Mouse (Mus musculus) left cerebral cortex, adult 2 months (tissue): ENCODE data around the gene Mogat2. TPM values are rescaled to one million over a fixed set of nuclear protein-coding genes. Genes with fewer than 3 reads are reported as not detected.

Source experiments
- DNase-seq, 2 experiments: peaks; one replicate each; pipeline ENCODE4 v3.0.0; 2021 to 2022; ENCODE audit warnings: low spot score in 2 of 2, mixed read lengths in 1 of 2; ENCODE audit errors: extremely low spot score in 1 of 2
- H3K27ac ChIP-seq: fragments of 200-600 bp; 2 replicates; pipeline ENCODE4 v1.8.1; 2022
- H3K4me3 ChIP-seq: fragments of 200-600 bp; 2 replicates; pipeline ENCODE4 v1.8.1; 2022
- CTCF ChIP-seq: fragments of 200-600 bp; IDR thresholded peaks from 2 replicates; pipeline ENCODE4 v1.8.1; 2022; ENCODE audit warnings: antibody characterized with exemption, mild to moderate bottlenecking, moderate library complexity
- intact Hi-C: fragments of 180-260 bp; cut with DNase I; formaldehyde crosslinking; loops from one replicate; pipeline ENCODE4 v1.15.1; 2025
- total RNA-seq, 2 experiments: library from RNA; stranded (reverse); gene quantifications; 2 replicates each; pipeline ENCODE4 v1.2.3; 2021

Gene Mogat2
- total RNA-seq, 2 experiments from 2014 or later = not detected

DNA sequence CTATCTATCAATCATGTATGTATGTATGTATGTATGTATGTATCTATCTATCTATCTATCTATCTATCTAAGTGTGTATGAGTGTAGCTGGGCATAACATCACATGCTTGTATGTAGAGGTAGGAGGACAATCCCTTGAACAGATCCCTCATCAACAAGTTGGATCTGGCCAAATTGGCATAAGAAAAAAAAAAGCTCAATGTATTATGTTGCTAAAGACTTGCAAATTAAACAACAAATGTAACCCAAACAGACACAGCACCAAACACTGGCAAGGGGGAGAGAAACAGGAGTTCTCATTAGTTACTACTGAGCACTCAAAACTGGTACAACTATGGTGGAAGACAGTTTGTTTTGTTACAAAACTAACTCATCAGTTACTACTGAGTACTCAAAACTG lies 26.2 kb upstream of the Mogat2 start:
- intact Hi-C loops = loop anchor here (10.0 kb wide), 1 partner anchor 200 kb away; the partner anchor contains the start of gene Klhl35
- Histone ChIP-seq H3K4me3 (no peak overlapping the region), H3K27ac (no peak overlapping the region)
- no peak for DNase-seq
- no peak for TF ChIP-seq CTCF

DNA sequence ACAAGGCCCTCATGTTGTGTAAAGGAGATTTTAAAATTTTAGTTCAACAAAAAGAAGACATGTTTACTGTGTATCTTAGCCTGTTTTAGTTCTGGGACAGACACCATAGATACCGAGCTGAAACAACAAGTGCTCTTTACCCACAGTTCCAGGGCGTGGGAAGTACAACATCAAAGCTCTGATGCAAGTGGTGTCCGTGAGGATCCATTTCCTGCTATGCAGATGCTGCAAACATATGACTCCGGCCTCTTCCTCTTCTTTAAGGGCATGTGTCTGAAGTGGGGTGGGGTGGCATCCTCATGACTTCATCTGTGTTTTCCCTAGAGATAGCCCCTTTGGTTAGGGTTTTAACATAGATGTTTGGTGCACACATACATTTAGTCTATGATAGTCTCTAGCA lies 25.1 kb upstream of the Mogat2 start:
- intact Hi-C loops = loop anchor here (10.0 kb wide), 1 partner anchor 201 kb away; the partner anchor contains the start of gene Klhl35
- Histone ChIP-seq H3K4me3 (no peak overlapping the region), H3K27ac (no peak overlapping the region)
- DNase-seq = no peak
- no peak for TF ChIP-seq CTCF

DNA sequence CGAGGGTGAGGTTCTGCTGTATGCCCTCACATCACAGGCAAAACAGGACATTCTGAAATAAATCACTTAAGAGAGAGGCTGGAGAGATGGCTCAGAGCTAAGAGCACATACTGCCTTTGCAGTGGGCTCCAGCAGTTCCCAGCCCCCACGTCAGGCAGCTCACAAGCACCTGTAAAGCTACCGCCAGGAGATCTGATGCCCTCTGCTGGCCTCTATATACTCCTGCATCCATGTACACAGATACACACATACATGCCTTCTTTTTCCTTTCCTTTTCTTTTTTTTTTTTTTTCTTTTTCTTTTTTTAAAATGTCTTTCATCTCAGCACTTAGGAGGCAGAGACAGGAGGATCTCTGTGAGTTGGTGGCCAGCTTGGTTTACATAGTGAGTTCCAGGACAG lies 23.5 kb upstream of the Mogat2 start:
- intact Hi-C loops = loop anchor here (10.0 kb wide), 1 partner anchor 203 kb away; the partner anchor contains the start of gene Klhl35
- Histone ChIP-seq H3K4me3 (no peak overlapping the region), H3K27ac (no peak overlapping the region)
- peak; percentile 13 for TF ChIP-seq CTCF
- no peak for DNase-seq

DNA sequence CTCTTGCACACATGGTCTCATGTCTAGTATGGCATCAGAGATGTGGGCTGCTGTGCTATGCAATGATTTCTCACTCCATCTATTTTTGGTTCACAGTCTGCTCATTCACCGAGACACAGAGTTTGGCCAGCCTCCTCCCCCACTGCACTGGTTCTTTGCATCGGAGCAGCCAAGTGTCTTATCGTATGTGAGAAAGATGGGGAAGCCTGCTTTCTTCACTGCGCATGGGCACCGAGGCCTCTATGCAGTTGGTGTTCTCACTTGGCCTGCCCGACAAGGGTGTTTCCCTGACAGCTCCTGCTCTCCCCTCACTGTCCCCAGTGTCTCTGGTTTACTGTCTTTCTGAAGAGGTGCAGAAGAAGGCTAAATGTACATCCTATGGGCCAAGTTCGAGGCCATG lies 16.6 kb upstream of the Mogat2 start:
- H3K27ac ChIP-seq = peak overlapping the region; percentile 79
- intact Hi-C loops = no loop called here
- TF ChIP-seq CTCF = no peak
- H3K4me3 ChIP-seq = no peak overlapping the region
- peak; percentile 41 to 64 for DNase-seq

DNA sequence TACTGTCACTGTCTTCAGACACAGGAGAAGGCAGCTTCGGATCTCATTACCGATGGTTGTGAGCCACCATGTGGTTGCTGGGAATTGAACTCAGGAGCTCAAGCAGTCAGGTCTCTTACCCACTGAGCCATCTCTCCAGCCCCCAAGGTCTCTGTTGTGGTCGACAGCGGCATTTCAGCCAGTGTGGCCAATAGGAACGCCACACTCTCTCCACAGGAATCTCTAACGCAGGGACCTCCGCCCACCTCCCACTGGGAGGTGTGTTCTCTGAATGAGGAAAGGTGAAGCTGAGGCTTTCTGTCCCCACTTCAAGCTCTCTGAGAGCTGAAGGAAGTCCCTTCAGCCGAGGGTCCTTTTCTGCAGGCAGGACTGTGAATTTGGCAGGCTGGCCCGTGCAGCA lies 12.0 kb upstream of the Mogat2 start:
- intact Hi-C loops = no loop called here
- Histone ChIP-seq H3K4me3 (no peak overlapping the region), H3K27ac (no peak overlapping the region)
- no peak for DNase-seq
- TF ChIP-seq CTCF = no peak

DNA sequence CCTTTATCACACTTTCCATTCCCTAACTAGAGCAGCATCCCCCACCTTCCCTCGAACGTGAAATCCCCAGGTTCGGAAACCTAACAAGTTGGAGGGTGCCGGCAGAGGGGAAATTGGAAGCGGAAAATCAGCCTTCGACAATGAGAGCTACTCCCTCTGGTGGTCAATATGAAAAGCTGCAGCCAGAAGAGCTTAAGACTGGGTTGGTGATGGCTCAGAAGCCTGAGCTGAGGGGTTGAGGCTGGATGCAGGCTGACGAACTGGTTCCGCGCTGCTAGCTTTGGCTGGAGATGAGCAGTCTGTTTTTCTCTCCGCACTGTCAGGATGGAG lies 11.1 kb upstream of the Mogat2 start:
- peak overlapping the region; percentile 23 for H3K4me3 ChIP-seq
- intact Hi-C loops = loop anchor here (2.0 kb wide), 2 partner anchors 19 to 67 kb away; partner anchors contain the start of gene Dgat2
- peak; percentile 93 for TF ChIP-seq CTCF
- H3K27ac ChIP-seq = no peak overlapping the region
- DNase-seq = peak; percentile 24 to 43

DNA sequence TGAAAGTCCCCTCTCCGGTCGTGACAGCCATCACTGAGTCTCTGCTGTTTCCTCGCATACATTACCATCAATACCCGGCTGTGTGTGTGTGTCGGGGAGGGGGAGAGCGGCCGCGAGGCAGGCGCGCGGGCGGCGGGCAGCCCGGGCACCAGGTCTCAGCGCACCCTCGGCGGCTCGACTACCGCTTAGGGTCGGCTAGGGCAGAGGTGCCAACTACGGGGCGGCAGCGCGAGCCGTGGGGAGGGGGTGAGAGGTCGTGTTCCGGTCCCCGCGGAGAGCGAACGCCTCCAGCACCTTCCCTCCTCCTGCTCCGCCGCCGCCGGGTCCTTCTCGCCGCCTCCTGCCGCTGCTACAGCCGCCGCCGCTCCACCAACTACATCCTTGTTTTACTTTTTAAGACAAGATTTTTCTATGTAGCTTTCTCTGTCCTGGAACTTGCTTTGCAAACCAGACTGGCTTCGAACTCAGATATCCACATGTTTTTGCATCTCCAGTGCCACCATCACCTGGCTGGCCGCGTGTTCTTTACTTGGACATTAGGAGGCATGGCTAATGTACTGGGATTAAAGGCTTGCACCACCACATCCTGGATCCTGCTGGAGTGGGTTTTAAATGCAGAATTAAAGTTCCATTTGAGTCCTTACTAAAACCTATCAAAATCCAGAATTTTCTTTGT lies 10.6 kb upstream of the Mogat2 start:
- TF ChIP-seq CTCF = no peak
- Histone ChIP-seq H3K27ac (no peak overlapping the region), H3K4me3 (peak overlapping the region; percentile 23)
- no peak for DNase-seq
- intact Hi-C loops = loop anchor here (2.0 kb wide), 2 partner anchors 20 to 66 kb away; partner anchors contain the start of gene Dgat2

DNA sequence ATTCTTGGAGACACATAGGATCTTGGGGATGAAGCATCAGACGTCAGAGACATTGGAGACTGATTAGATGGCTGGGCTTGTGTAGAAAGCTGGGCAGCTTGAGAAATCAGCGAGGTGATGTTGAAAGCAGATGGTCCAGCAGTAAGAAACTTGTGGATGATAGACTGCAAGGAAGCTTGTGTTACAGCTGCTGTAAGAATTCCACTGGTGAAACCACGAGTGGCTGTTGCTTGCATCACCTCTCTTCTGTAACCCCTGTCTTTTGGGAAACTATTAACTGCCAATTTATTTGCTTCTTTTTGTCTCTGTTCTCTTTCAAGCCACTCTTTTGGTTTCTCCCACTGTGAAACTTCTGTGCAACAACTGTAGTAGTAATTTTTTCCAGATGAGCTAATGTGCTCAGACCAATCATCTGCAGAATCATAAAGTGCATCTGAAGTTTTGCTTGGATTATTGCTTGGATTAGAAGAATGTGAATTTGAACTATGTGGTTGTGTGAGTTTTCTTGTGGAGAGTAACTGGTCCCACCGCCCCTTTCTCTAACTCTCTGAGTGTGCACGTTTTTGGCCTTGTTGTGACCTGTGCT lies 9.8 kb upstream of the Mogat2 start:
- H3K27ac ChIP-seq = no peak overlapping the region
- no peak overlapping the region for H3K4me3 ChIP-seq
- intact Hi-C loops = loop anchor here (2.0 kb wide), 2 partner anchors 21 to 65 kb away; partner anchors contain the start of gene Dgat2
- TF ChIP-seq CTCF = no peak
- DNase-seq = no peak

DNA sequence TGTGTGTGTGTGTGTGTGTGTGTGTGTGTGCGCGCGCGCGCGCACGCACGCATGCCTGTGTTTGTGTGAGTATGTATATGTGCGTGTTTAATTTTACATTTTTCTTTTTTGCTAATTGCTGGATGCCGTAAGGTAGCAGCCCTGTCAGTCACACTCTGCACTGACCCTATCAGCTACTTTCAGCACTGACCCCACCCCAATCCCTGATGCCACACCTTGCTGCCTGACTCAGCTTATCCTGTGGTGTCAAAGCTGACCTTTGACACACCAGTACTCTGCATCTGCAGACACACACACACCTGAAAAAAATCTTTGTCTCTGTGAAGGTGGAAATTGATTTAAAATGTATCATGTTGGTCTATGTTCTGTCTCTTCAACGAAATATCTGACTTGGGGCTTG lies 3.7 kb upstream of the Mogat2 start:
- Histone ChIP-seq H3K4me3 (no peak overlapping the region), H3K27ac (no peak overlapping the region)
- intact Hi-C loops = no loop called here
- DNase-seq = no peak
- no peak for TF ChIP-seq CTCF

DNA sequence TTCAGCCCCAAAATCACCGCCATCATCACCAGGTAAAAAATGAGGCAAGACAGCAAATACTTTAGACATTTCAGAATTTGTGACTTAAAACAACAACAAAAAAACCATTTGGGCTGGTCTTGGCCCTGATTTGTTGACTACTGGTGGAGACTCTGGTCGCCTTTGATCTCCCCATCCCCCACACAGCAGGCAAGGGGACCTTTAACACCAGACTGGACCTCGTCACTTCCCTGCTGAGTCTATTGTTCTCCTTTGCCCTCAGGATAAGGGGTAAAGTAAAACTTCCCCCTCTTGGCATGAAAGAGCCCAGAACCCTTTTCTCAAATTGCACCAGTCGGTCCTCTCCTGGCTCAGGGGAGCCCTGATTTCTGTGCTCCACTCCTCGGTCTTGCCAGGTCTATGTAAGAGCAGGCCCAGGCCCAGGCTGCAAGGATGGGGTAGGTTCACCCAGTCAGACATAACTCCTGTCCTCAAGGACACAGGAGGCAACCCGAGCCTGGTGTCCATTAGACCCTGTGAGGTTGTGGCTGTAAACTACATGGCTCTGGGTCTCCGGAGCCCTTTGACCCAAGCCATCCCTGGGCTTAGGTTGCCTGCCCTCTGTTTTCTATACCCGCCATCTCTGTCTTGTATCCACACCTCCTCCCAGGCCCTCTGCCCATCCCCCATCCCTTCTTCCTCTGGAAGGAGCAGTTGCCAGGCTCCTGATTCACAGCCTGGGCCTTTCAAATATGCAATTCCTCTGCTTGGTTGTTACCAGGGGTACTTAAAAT lies 1.3 kb downstream of the Mogat2 start:
- no peak for TF ChIP-seq CTCF
- H3K4me3 ChIP-seq = no peak overlapping the region
- H3K27ac ChIP-seq = no peak overlapping the region
- DNase-seq = no peak
- intact Hi-C loops = no loop called here

DNA sequence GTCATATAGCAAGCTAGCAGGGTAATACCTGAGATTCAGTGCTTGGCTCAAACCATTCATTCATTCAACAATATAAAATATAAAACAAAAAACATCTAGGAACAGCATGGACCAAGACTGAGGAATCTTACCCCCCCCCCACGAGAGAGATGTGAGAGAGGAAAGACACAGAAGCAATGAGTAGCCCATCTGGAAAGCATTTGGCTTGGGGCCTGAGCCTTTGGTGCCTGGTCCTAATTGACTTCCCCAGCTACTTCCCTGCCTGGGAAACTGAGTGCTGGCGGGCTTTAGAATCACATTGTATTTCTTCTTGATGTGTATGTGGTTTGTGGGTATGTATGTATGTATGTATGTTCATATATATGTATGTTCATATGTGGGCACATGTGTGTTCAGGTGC lies 2.8 kb downstream of the Mogat2 start:
- no peak for TF ChIP-seq CTCF
- no peak overlapping the region for H3K27ac ChIP-seq
- intact Hi-C loops = no loop called here
- H3K4me3 ChIP-seq = no peak overlapping the region
- DNase-seq = no peak

DNA sequence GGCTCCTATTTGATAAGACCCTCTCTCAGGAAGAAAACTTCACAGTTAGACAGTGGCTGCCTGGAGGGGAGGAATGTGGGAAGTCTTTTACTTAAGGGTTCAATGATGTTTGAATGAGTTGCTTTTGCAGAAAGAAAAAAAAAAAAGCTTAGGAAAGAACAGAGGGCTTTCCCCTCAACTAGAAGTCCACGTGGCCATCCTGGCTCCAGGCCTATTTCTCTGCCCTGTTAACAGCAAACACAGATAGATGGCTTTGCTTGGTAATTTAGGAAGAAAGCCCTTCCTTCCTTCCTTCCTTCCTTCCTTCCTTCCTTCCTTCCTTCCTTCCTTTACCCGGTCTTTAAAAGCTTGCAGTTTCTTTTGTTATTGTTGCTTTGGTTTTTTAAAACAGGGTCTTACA lies 3.5 kb downstream of the Mogat2 start:
- intact Hi-C loops = no loop called here
- TF ChIP-seq CTCF = no peak
- no peak overlapping the region for H3K4me3 ChIP-seq

More for the DNA sequence above, 3.5 kb downstream of the Mogat2 start:
- no peak for DNase-seq
- H3K27ac ChIP-seq = no peak overlapping the region
